18 mouse cellular contexts compared by ENCODE assay signal in genomic region chr10:88232765-88233164, GRCm38 (mm10).
"Had no signal": no experiment of that assay in that cellular context is flagged by ENCODE, and none has a peak within 500 bp of the region (broad histone marks: within the 10 kb centered on the region; RNA-seq: fewer than 3 reads in every experiment).

No protein-coding gene starts in this region.

- H3K4me3 ChIP-seq: lung, embryonic 15.5 days; megakaryocyte, embryonic 14.5 days; midbrain, embryonic 13.5 days; midbrain, embryonic 15.5 days; neural tube, embryonic 12.5 days; stomach, embryonic 15.5 days had no signal

- DNase-seq: liver, postnatal 0 days; lung, adult 2 months; lung, postnatal 14 days; lung, postnatal 36 days; right cerebral cortex, postnatal 14 days; thymus, adult 2 months; thymus, postnatal 25 days; thymus, postnatal 4 days had no signal

- H3K27ac ChIP-seq: lung, embryonic 15.5 days; macrophage; midbrain, embryonic 13.5 days; midbrain, embryonic 15.5 days; neural tube, embryonic 12.5 days; stomach, embryonic 15.5 days; stomach, postnatal 0 days had no signal

- H3K4me1 ChIP-seq: lung, embryonic 15.5 days; midbrain, embryonic 13.5 days; midbrain, embryonic 15.5 days; neural tube, embryonic 12.5 days; stomach, embryonic 15.5 days had no signal

- H3K27me3 ChIP-seq: lung, embryonic 15.5 days; megakaryocyte, embryonic 14.5 days; midbrain, embryonic 13.5 days; midbrain, embryonic 15.5 days; neural tube, embryonic 12.5 days; stomach, embryonic 15.5 days had no signal

- ATAC-seq: liver, postnatal 0 days; lung, postnatal 0 days; midbrain, embryonic 13.5 days; midbrain, embryonic 15.5 days had no signal

- H3K9ac ChIP-seq: liver, postnatal 0 days; lung, embryonic 15.5 days; midbrain, embryonic 13.5 days; midbrain, embryonic 15.5 days; neural tube, embryonic 12.5 days; stomach, embryonic 15.5 days had no signal

- H3K4me2 ChIP-seq: lung, embryonic 15.5 days; midbrain, embryonic 11.5 days; midbrain, embryonic 13.5 days; midbrain, embryonic 15.5 days; neural tube, embryonic 12.5 days; stomach, embryonic 15.5 days had no signal

- H3K9me3 ChIP-seq: lung, embryonic 15.5 days; megakaryocyte, embryonic 14.5 days; midbrain, embryonic 13.5 days; midbrain, embryonic 15.5 days; neural tube, embryonic 12.5 days; stomach, embryonic 15.5 days had no signal
